Mouse (Mus musculus) stomach, postnatal 0 days (tissue): ENCODE measurements at regions not wholly inside any gene's neighbourhood (a gene's known extent, or its start where the extent isn't known, plus 50 kb on each side); places are given as distances from the start of the nearest gene placed in this dataset.

ENCODE experiments used
- CTCF ChIP-seq: IDR thresholded peaks from 2 replicates; pipeline ENCODE4 v1.5.1; 2016; ENCODE audit warnings: antibody characterized with exemption, low read depth, mild to moderate bottlenecking, moderate library complexity
- EP300 ChIP-seq: optimal IDR thresholded peaks from 2 replicates; pipeline ENCODE3; 2016; ENCODE audit warnings: antibody characterized with exemption

DNA sequence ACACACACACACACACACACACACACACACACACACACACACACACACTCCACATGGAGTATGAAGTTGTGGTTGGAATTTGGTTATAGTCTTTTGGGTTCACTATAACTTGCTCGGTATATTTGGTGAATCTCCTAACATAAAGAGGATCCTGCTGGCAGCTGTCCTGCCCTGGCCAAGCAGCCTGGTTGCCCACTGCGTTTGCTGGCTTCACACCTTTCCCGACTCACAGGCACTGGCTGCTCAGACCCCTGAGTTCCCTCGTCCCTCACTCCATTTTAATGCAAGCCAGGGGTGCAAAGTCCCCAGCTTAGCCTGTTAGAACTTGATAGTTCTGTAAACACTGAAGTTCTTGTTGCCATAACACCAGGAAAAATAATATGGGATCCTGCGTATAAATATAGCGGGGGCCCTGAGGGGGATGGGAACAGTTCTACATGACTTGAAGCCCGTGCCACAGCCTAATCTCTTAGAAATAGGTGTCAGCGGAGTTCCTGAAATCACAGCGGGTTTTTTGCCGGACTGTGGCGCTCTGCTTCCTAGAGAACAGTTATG is 64.9 kb upstream of the Gm5148 start:
- TF ChIP-seq CTCF (no peak; the same call in 1 of the 2 replicates), EP300 (no peak)
